Mouse (Mus musculus): ENCODE measurements around the gene Hdac9.
"Not testable (repeated sequence)": the region's sequence is repeated elsewhere in the genome, so short reads cannot be mapped to it uniquely, and the experiment has no call there.

The Hdac9 gene

GRCm38 (mm10) chr12:34113336-34113735, 803.6 kb downstream of the Hdac9 start:
- no peak for DNase-seq (ENCODE audit: low spot score in 2 of 2)

DNA sequence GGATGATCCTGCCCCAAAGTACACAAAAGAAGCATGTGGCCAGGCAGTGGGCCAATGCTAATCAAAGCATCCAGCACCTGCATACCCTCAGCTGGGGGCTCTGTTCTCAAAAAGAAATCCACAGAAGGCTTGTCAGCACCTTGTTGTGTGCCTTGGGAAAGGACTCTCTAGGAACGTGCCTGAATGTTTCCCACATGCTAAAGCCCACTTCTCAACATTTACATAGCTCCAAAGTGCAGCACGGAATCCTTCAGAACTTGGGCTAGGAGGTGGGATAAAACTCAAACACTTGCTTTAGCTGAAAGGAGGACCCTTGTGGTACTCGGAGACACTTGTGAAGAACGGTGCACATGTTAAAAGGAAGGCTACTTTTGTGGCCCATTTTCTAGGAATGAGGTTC, 823.9 kb downstream of the Hdac9 start:
- no peak for DNase-seq (ENCODE audit: low spot score in 2 of 2)

DNA sequence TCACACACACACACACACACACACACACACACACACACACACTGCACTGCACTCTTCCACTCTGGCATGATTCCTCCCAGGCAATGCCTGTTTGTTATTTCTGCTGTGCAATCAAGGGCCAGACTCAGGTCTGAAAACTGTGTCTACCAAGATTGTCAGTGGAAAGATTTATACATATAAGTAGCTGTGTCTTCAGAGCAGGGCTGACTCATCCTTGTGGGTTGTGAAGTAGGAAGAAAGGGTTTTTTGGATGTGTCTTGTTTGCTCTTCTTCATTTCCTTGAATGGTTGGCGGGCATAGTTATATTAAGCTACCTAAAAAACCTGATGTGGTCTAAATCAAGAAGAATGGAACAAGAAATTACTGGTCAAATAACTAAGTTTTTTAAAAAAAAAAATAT, 825.0 kb downstream of the Hdac9 start:
- no peak for DNase-seq (ENCODE audit: low spot score in 2 of 2)

DNA sequence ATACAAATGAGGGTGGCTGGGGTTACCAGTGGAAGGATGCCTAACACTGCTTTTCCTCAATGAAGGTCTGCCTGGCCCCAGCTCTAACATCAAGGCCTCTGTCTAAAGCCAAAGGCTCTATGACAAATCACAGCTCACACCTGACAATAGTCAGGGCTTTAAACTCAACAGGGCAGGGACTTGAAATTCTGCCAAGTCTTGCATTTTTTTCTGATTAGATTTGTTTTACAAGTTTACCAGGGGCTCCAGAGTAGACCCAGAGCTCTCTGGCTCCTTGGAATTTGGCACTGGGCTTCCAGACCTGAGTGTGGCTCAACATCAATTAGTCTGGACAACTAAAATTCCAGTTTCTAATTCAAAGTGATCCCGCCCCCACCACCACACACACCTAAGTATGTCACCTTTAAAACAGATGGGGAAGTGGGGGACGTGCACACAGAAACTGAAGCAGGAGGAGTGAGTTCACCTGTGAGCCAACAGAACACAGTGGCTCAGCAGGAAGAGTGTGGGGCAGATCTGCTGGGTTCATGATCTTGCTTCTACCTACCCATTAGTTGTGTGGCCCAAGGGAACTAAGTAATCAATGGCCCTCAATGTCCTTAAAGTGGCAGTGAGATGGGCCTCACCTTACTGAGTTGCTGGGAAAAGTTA, 829.5 kb downstream of the Hdac9 start:
- no peak for DNase-seq (ENCODE audit: low spot score in 2 of 2)

DNA sequence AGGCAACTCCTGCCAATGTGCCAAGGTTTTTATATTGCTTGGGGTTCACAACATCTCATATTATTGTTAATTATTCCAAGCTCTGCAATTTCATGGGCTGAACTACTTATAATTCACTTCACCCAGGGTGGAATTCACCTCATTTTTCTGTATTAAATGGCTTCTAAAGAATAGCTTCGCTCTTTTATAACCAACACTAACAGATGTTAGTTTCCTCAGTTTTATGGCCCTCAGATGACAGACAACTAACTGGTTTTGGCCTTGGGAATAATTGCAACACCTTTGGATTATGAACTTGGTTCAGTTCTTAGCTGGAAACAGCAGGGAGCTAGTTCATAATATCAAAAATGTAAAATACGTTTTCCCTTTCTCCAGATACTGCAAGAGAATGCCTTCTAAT, 839.9 kb downstream of the Hdac9 start:
- no peak for DNase-seq (ENCODE audit: low spot score in 2 of 2)

DNA sequence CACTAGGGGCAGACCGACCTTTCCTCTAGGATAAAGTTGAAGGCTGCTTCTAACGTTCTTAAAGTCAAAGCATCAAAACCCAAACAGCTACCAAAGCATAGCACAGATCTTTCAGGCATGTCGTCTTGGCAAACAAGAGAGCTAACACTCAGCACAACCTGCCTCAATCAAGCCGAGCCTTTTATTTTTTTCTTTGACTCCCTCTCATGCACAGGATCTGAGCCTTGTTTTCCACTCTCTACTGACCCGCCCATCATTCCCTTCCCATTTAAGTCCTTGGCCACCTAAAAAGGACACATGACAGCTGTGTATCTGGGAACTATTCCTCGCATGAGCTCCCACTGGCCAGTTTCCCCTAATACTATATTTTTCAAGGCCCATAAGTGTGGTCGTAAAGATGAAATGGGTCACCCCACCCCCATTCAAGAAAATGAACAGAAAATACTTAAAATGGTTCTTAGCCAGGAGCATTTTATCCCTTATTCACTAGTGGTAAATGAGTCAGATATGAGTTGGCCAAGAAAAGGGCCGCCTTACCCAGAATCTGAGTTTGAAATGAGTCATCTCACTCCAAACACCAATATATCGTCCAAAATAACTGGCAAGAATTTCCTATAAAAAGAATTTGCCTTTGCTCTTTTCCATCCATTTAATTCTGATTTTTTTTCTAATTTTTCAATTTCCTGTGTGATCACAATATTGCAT, 840.9 kb downstream of the Hdac9 start:
- no peak for DNase-seq (ENCODE audit: low spot score in 2 of 2)

- no peak for DNase-seq (ENCODE audit: low spot score in 2 of 2)
Observed at GRCm38 (mm10) chr12:34052508-34052907, 864.4 kb downstream of the Hdac9 start.

GRCm38 (mm10) chr12:34052036-34052435, 864.9 kb downstream of the Hdac9 start:
- no peak for DNase-seq (ENCODE audit: low spot score in 2 of 2)

- DNase-seq (ENCODE audit: low spot score in 2 of 2): no peak
Observed at GRCm38 (mm10) chr12:34051112-34051511, 865.8 kb downstream of the Hdac9 start.

DNA sequence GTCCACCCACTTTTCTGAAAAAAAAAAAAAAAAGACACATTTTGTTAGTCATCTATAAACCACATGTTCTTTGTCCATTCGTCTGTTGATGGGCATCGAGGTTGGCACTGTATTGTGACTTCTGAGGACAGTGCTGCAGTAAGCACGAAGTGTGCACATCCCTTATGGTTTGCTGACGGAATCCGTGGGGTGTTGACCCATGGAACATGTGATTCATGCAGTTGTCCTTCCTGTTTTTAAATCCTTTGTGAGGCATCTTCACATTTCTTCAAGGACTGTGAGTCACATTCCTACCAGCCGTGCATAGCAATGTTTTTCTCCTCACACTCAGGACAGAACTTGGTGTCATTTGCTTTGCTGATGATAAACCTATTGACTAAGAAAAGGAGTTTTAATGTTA, 875.9 kb downstream of the Hdac9 start:
- no peak for DNase-seq (ENCODE audit: low spot score in 2 of 2)

- no peak for DNase-seq (ENCODE audit: low spot score in 2 of 2)
Observed at GRCm38 (mm10) chr12:34040061-34040460, 876.8 kb downstream of the Hdac9 start.

GRCm38 (mm10) chr12:34009796-34010195, 907.1 kb downstream of the Hdac9 start:
- DNase-seq (ENCODE audit: low spot score in 2 of 2): not testable (repeated sequence)

Measured in spleen, postnatal 36 days (tissue).